Mouse (Mus musculus) heart, adult 11 months (tissue): ENCODE results near the gene Fam160a1.

Experiments
- DNase-seq: peaks from one replicate; pipeline ENCODE4 v3.0.0; 2022

Gene Fam160a1

GRCm38 (mm10) chr3:85619751-85620150 lies 197.3 kb downstream of the Fam160a1 start:
- DNase-seq, result no peak

- DNase-seq, result no peak
Observed at GRCm38 (mm10) chr3:85619345-85619744, 197.7 kb downstream of the Fam160a1 start.

- DNase-seq, result no peak
Observed at GRCm38 (mm10) chr3:85618885-85619284, 198.2 kb downstream of the Fam160a1 start.

- no peak for DNase-seq
Observed at GRCm38 (mm10) chr3:85616389-85616788, 200.7 kb downstream of the Fam160a1 start.
